Mouse (Mus musculus) myocyte (in vitro differentiated cells): Measurements from ENCODE around the gene Chst3. TPM values are rescaled to one million over a fixed set of nuclear protein-coding genes. Genes with fewer than 3 reads are reported as not detected.

Experiments
- H3K27me3 ChIP-seq: one replicate; pipeline ENCODE4 v1.6.1; 2011; ENCODE audit not compliant: control insufficient read depth, insufficient read depth, insufficient read length
- H3K36me3 ChIP-seq: one replicate; pipeline ENCODE4 v1.6.1; 2011; ENCODE audit not compliant: control insufficient read depth, insufficient read depth
- H3K4me2 ChIP-seq: one replicate; pipeline ENCODE4 v1.6.1; 2011; ENCODE audit warnings: low read depth, control low read depth
- H3K4me3 ChIP-seq: one replicate; pipeline ENCODE4 v1.5.1; 2011; ENCODE audit warnings: mild to moderate bottlenecking, control low read depth, moderate library complexity
- H3K79me2 ChIP-seq: one replicate; pipeline ENCODE4 v1.6.1; 2011; ENCODE audit not compliant: control insufficient read depth, insufficient read depth
- H3ac ChIP-seq: one replicate; pipeline ENCODE4 v1.6.1; 2011; ENCODE audit not compliant: control insufficient read depth, insufficient read length
- CEBPB ChIP-seq: IDR thresholded peaks from 2 replicates; pipeline ENCODE4 v1.6.1; 2011; ENCODE audit warnings: mild to moderate bottlenecking, moderate library complexity; ENCODE audit not compliant: poor library complexity, insufficient read depth, severe bottlenecking
- E2F4 ChIP-seq: IDR thresholded peaks from one replicate; pipeline ENCODE4 v1.6.1; 2011; ENCODE audit warnings: mild to moderate bottlenecking, control low read depth, moderate library complexity; ENCODE audit not compliant: insufficient read depth
- MAX ChIP-seq: IDR thresholded peaks from one replicate; pipeline ENCODE4 v1.6.1; 2011; ENCODE audit warnings: low read depth, mild to moderate bottlenecking, control low read depth
- MYOD1 ChIP-seq, 3 experiments: IDR thresholded peaks; one replicate each; pipeline ENCODE4 v1.6.1; 2011; ENCODE audit warnings: control low read depth in 2 of 3, low read depth in 2 of 3, mild to moderate bottlenecking in 2 of 3, moderate library complexity in 1 of 3; ENCODE audit not compliant: insufficient read length in 2 of 3, control insufficient read depth in 1 of 3
- MYOG ChIP-seq, 3 experiments: IDR thresholded peaks; one replicate each; pipeline ENCODE4 v1.6.1; 2011; ENCODE audit warnings: control low read depth in 2 of 3, low read depth in 2 of 3, mild to moderate bottlenecking in 2 of 3; ENCODE audit not compliant: insufficient read length in 2 of 3, control insufficient read depth in 1 of 3, insufficient read depth in 1 of 3
- POLR2A ChIP-seq: IDR thresholded peaks from one replicate; pipeline ENCODE4 v1.6.1; 2011; ENCODE audit warnings: low read depth, mild to moderate bottlenecking, control low read depth, moderate library complexity; ENCODE audit not compliant: insufficient read length
- POLR2AphosphoS2 ChIP-seq: IDR thresholded peaks from one replicate; pipeline ENCODE4 v1.6.1; 2011; ENCODE audit warnings: low read depth, control low read depth; ENCODE audit not compliant: insufficient read length
- REST ChIP-seq: IDR thresholded peaks from one replicate; pipeline ENCODE4 v1.6.1; 2011; ENCODE audit warnings: mild to moderate bottlenecking, control low read depth, moderate library complexity; ENCODE audit not compliant: insufficient read depth, insufficient read length
- SRF ChIP-seq: IDR thresholded peaks from one replicate; pipeline ENCODE4 v1.6.1; 2011; ENCODE audit warnings: low read depth; ENCODE audit not compliant: control insufficient read depth, insufficient read length
- TCF12 ChIP-seq: IDR thresholded peaks from one replicate; pipeline ENCODE4 v1.6.1; 2011; ENCODE audit warnings: mild to moderate bottlenecking, control low read depth; ENCODE audit not compliant: poor library complexity, insufficient read depth, severe bottlenecking
- TCF3 ChIP-seq: IDR thresholded peaks from one replicate; pipeline ENCODE4 v1.6.1; 2011; ENCODE audit warnings: low read depth, control low read depth; ENCODE audit not compliant: insufficient read length
- USF1 ChIP-seq: IDR thresholded peaks from one replicate; pipeline ENCODE4 v1.6.1; 2011; ENCODE audit warnings: low read depth, mild to moderate bottlenecking, control low read depth, moderate library complexity
- polyA plus RNA-seq: library from polyadenylated mRNA; unstranded; fragments of >200 nt; fragmentation: generic; extraction: Trizol; gene quantifications from one replicate; pipeline ENCODE4 v1.2.1, GENCODE M21; 2012; ENCODE audit warnings: missing spikeins

The Chst3 gene
- polyA plus RNA-seq, 1 experiment = 1.6 TPM

DNA sequence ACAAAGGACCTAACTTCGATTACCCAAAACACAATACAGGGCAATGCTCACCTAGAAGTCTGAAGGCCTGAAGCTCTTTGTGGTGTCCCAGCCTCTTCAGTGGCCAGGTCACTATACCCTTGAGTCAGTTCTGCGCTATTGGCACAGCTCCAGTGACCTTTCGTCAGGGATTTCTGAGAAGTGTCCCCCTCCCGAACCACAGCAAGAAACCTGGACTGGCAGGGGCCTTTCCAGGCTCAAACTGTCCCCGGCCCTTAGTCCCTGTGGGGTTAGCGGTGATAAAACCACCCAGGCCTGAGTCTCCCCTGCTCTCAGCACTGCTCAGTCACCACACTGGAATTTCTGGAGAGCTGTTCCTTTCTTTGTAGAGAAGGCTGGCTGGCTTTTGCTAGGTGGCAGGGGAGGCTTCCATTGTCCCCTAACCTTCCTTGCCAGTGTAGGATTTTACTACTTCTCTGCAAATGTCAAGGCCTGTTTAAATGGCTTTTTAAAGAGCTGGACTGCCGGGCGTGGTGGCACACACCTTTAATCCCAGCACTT lies 11.8 kb downstream of the Chst3 start:
- Histone ChIP-seq H3K4me3 (no peak overlapping the region), H3K27me3 (no peaks in the 10 kb centered on the region), H3ac (no peak overlapping the region), H3K36me3 (no peaks in the 10 kb centered on the region), H3K4me2 (peak overlapping the region; percentile 29), H3K79me2 (no peaks in the 10 kb centered on the region)
- TF ChIP-seq E2F4 (no peak), TCF12 (no peak), POLR2A (no peak), CEBPB (no peak), REST (no peak), TCF3 (no peak), SRF (no peak), MYOD1 (IDR thresholded peaks at IDR 0.05; ENCODE audit: control insufficient read depth in 1 of 3, insufficient read length in 2 of 3, low read depth in 2 of 3) (no peak), USF1 (no peak), MAX (no peak), POLR2AphosphoS2 (no peak)

GRCm38 (mm10) chr10:60205601-60206241 lies 13.3 kb downstream of the Chst3 start:
- no peak overlapping the region for H3K4me3 ChIP-seq
- no peaks in the 10 kb centered on the region for H3K27me3 ChIP-seq
- no peak overlapping the region for H3K4me2 ChIP-seq
- H3K79me2 ChIP-seq = no peaks in the 10 kb centered on the region
- H3K36me3 ChIP-seq = no peaks in the 10 kb centered on the region
- no peak for TF ChIP-seq E2F4
- TF ChIP-seq MYOD1 (IDR thresholded peaks at IDR 0.05; ENCODE audit: control insufficient read depth in 1 of 3, insufficient read length in 2 of 3, low read depth in 2 of 3) = no peak
- TF ChIP-seq REST = no peak
- no peak for TF ChIP-seq SRF
- no peak for TF ChIP-seq MAX
- TF ChIP-seq POLR2AphosphoS2 = no peak
- TF ChIP-seq TCF12 = no peak
- no peak for TF ChIP-seq POLR2A
- no peak for TF ChIP-seq CEBPB
- no peak overlapping the region for H3ac ChIP-seq

- TF ChIP-seq POLR2AphosphoS2 (no peak), SRF (no peak), MYOG (IDR thresholded peaks at IDR 0.05; ENCODE audit: control insufficient read depth in 1 of 3, insufficient read depth in 1 of 3, insufficient read length in 2 of 3, low read depth in 2 of 3) (no peak), TCF12 (no peak), MAX (no peak), POLR2A (no peak)
- no peak overlapping the region for H3K4me2 ChIP-seq
- no peaks in the 10 kb centered on the region for H3K27me3 ChIP-seq
- no peak overlapping the region for H3ac ChIP-seq
- no peaks in the 10 kb centered on the region for H3K36me3 ChIP-seq
- H3K79me2 ChIP-seq = no peaks in the 10 kb centered on the region
- H3K4me3 ChIP-seq = no peak overlapping the region
These were observed 16.3 kb downstream of the Chst3 start for GRCm38 (mm10) chr10:60202785-60203184.

GRCm38 (mm10) chr10:60200996-60201395 lies 18.1 kb downstream of the Chst3 start:
- no peak overlapping the region for H3ac ChIP-seq
- H3K27me3 ChIP-seq = no peaks in the 10 kb centered on the region
- no peak overlapping the region for H3K4me3 ChIP-seq
- H3K79me2 ChIP-seq = no peaks in the 10 kb centered on the region
- no peaks in the 10 kb centered on the region for H3K36me3 ChIP-seq
- H3K4me2 ChIP-seq = peak overlapping the region; percentile 53
- TF ChIP-seq REST (no peak), MYOG (IDR thresholded peaks at IDR 0.05; ENCODE audit: control insufficient read depth in 1 of 3, insufficient read depth in 1 of 3, insufficient read length in 2 of 3, low read depth in 2 of 3) (peak in 1 of 3 experiments; percentile 42), MAX (no peak), MYOD1 (IDR thresholded peaks at IDR 0.05; ENCODE audit: control insufficient read depth in 1 of 3, insufficient read length in 2 of 3, low read depth in 2 of 3) (peak in 2 of 3 experiments; percentile 22 to 67), POLR2A (no peak), TCF3 (peak; percentile 11), SRF (no peak)

GRCm38 (mm10) chr10:60199378-60199777 lies 19.7 kb downstream of the Chst3 start:
- Histone ChIP-seq H3K4me2 (no peak overlapping the region), H3K79me2 (no peaks in the 10 kb centered on the region), H3ac (no peak overlapping the region), H3K27me3 (no peaks in the 10 kb centered on the region), H3K36me3 (no peaks in the 10 kb centered on the region), H3K4me3 (no peak overlapping the region)
- TF ChIP-seq TCF3 = no peak
- no peak for TF ChIP-seq CEBPB
- TF ChIP-seq MYOD1 (IDR thresholded peaks at IDR 0.05; ENCODE audit: control insufficient read depth in 1 of 3, insufficient read length in 2 of 3, low read depth in 2 of 3) = no peak
- no peak for TF ChIP-seq REST
- no peak for TF ChIP-seq POLR2AphosphoS2
- TF ChIP-seq E2F4 = no peak
- TF ChIP-seq TCF12 = no peak
- no peak for TF ChIP-seq SRF
- TF ChIP-seq USF1 = no peak
- no peak for TF ChIP-seq POLR2A
